Mouse (Mus musculus): ENCODE data around the gene Gm12216. TPM values are rescaled to one million over a fixed set of nuclear protein-coding genes. Genes with fewer than 3 reads are reported as not detected.
"Not testable (repeated sequence)": the region's sequence is repeated elsewhere in the genome, so short reads cannot be mapped to it uniquely, and the experiment has no call there.

The Gm12216 gene
- polyA plus RNA-seq, 1 experiment from 2014 or later: 0.14 TPM

- Histone ChIP-seq H3K4me2 (no peak overlapping the region), H3K4me3 (replicated peaks) (no peak overlapping the region), H3K9me3 (replicated peaks) (no peaks in the 10 kb centered on the region), H3K27me3 (no peaks in the 10 kb centered on the region), H3K9ac (no peak overlapping the region), H3K27ac (no peak overlapping the region), H3K36me3 (0 out of 2 replicates have a peak, but pooled peaks cover 5% of the 10 kb centered on the region), H3K4me1 (replicated peaks) (no peaks in the 10 kb centered on the region)
- DNase-seq (no peak), ATAC-seq (ENCODE audit: low read depth) (no peak)
- WGBS (ENCODE audit: insufficient replicate concordance): 73% methylated on average over 2 of the region's 2 CpGs
Observed at GRCm38 (mm10) chr11:53871786-53872507, 12.9 kb upstream of the Gm12216 start.

- Histone ChIP-seq H3K4me3 (replicated peaks) (no peak overlapping the region), H3K9me3 (replicated peaks) (no peaks in the 10 kb centered on the region), H3K27me3 (no peaks in the 10 kb centered on the region), H3K9ac (no peak overlapping the region), H3K4me2 (no peak overlapping the region), H3K4me1 (replicated peaks) (no peaks in the 10 kb centered on the region), H3K36me3 (0 out of 2 replicates have a peak, but pooled peaks cover 5% of the 10 kb centered on the region), H3K27ac (no peak overlapping the region)
- DNase-seq (no peak), ATAC-seq (ENCODE audit: low read depth) (no peak)
- 75% methylated on average over 5 of the region's 5 CpGs for WGBS (ENCODE audit: insufficient replicate concordance)
Observed at GRCm38 (mm10) chr11:53869172-53869571, 10.1 kb upstream of the Gm12216 start.

DNA sequence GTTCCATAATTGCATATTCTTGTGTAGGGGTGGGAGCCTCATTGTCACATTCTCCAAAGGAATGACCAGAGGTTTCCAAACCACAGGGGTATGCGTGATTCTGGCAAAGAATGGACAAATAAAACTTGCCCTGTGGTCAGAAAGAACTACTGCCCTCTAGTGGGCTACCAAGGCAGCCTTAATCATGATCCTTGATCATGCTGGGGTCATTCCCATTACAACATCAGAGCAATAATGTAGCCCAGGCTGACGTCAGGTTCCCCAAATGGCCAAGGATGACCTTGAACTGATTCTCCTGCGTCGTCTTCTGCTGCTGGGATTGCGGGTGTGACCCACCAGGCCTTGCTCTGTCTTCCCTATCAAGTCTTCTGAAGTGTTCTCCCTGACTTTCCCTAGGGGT lies 9.3 kb upstream of the Gm12216 start:
- not testable (repeated sequence) for H3K4me1 ChIP-seq (replicated peaks); H3K9me3 ChIP-seq (replicated peaks); H3K4me3 ChIP-seq (replicated peaks); H3K4me2 ChIP-seq; H3K27me3 ChIP-seq; ATAC-seq (ENCODE audit: low read depth); H3K27ac ChIP-seq; H3K36me3 ChIP-seq; DNase-seq; H3K9ac ChIP-seq
- 34% methylated on average over 5 of the region's 5 CpGs for WGBS (ENCODE audit: insufficient replicate concordance)

- H3K27ac ChIP-seq; H3K27me3 ChIP-seq; H3K9me3 ChIP-seq (replicated peaks); DNase-seq; H3K9ac ChIP-seq; ATAC-seq (ENCODE audit: low read depth); H3K4me3 ChIP-seq (replicated peaks); H3K4me2 ChIP-seq; H3K4me1 ChIP-seq (replicated peaks); H3K36me3 ChIP-seq: not testable (repeated sequence)
- 62% methylated on average over 2 of the region's 4 CpGs for WGBS (ENCODE audit: insufficient replicate concordance)
Observed at GRCm38 (mm10) chr11:53864724-53865310, 5.8 kb upstream of the Gm12216 start.

DNA sequence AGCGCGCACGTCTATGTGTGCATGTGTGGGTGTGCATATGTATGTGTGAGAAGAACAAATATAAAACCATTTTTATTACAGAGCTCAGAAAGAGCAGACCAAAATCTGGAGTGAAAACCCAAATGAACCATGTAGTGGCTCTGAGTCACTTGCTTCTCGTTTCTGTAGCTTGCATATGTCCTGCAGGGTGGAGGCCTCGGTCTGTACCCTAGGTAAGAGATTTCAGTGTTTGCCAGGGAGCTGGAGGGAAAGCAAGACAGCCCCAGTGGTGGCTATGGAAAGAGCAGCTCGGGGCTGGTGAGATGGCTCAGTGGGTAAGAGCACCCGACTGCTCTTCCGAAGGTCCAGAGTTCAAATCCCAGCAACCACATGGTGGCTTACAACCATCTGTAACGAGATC lies 1.9 kb upstream of the Gm12216 start:
- H3K4me2 ChIP-seq; H3K9me3 ChIP-seq (replicated peaks); ATAC-seq (ENCODE audit: low read depth); H3K9ac ChIP-seq; H3K27ac ChIP-seq; H3K4me3 ChIP-seq (replicated peaks); H3K36me3 ChIP-seq; DNase-seq; H3K27me3 ChIP-seq: not testable (repeated sequence)
- peaks cover 13% of the 10 kb centered on the region; the same call in 1 of the 2 replicates for H3K4me1 ChIP-seq (replicated peaks)
- 73% methylated on average over 8 of the region's 9 CpGs for WGBS (ENCODE audit: insufficient replicate concordance)

DNA sequence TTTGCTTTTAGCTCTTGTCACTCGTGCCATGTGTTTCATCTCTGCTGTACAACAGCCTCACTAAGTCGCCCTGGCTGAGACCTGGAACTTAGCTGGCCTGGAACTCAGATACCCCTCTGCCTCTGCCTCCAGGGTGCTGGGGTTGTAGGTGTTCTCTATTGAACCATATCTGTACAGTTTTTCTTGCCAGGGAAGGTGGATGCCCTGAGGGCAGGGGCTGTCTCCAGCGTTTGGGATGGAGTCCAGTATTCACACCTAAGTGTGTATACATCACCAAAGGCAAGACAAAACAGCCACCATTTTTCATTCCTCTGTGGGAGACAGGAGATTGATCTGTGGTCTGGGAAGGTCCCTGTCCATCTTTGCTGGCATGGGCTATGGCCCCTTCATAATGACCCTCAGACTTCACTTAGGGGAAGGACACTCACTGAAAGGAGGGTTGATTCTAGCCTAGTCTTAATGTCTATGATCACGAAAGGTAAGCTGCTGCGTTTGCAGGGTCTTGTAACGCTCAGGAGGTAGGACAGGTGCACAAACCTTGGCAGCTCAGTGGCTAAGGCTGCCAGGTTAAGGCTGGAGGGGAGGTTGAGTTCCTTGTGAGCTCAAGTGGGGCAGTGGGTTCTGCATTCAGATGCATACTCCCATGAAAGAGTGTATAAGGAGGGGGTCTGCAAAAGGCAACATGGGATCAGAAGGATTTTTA lies 847 bp downstream of the Gm12216 start:
- DNase-seq (no peak), ATAC-seq (ENCODE audit: low read depth) (no peak)
- H3K4me1 ChIP-seq (replicated peaks): peaks cover 13% of the 10 kb centered on the region; the same call in 1 of the 2 replicates
- 68% methylated on average over 6 of the region's 6 CpGs for WGBS (ENCODE audit: insufficient replicate concordance)
- H3K27ac ChIP-seq: no peak overlapping the region
- 0 out of 2 replicates have a peak, but pooled peaks cover 2% of the 10 kb centered on the region for H3K27me3 ChIP-seq
- H3K9me3 ChIP-seq (replicated peaks): no peaks in the 10 kb centered on the region
- H3K9ac ChIP-seq: no peak overlapping the region
- peak overlapping the region; percentile 64; the same call in 1 of the 2 replicates for H3K4me3 ChIP-seq (replicated peaks)
- H3K36me3 ChIP-seq: no peaks in the 10 kb centered on the region
- peak overlapping the region; percentile 78 for H3K4me2 ChIP-seq

- H3K4me3 ChIP-seq (replicated peaks): no peak overlapping the region
- H3K36me3 ChIP-seq: no peaks in the 10 kb centered on the region
- no peak overlapping the region for H3K9ac ChIP-seq
- no peak overlapping the region for H3K4me2 ChIP-seq
- peaks cover 9% of the 10 kb centered on the region; the same call in 1 of the 2 replicates for H3K4me1 ChIP-seq (replicated peaks)
- no peaks in the 10 kb centered on the region for H3K9me3 ChIP-seq (replicated peaks)
- WGBS (ENCODE audit: insufficient replicate concordance): 48% methylated on average over 5 of the region's 5 CpGs
- no peak overlapping the region for H3K27ac ChIP-seq
- H3K27me3 ChIP-seq: 0 out of 2 replicates have a peak, but pooled peaks cover 2% of the 10 kb centered on the region
- ATAC-seq (ENCODE audit: low read depth) (no peak), DNase-seq (no peak)
Observed at GRCm38 (mm10) chr11:53853665-53854064, 5.4 kb downstream of the Gm12216 start.

GRCm38 (mm10) chr11:53851795-53852194 lies 7.3 kb downstream of the Gm12216 start:
- Histone ChIP-seq H3K4me1 (replicated peaks) (no peaks in the 10 kb centered on the region; the same call in 1 of the 2 replicates), H3K9me3 (replicated peaks) (no peaks in the 10 kb centered on the region), H3K27ac (no peak overlapping the region), H3K4me2 (no peak overlapping the region), H3K36me3 (no peaks in the 10 kb centered on the region), H3K9ac (no peak overlapping the region), H3K4me3 (replicated peaks) (no peak overlapping the region), H3K27me3 (no peaks in the 10 kb centered on the region)
- DNase-seq (peak; percentile 8), ATAC-seq (ENCODE audit: low read depth) (no peak)
- 17% methylated on average over 5 of the region's 5 CpGs for WGBS (ENCODE audit: insufficient replicate concordance)

GRCm38 (mm10) chr11:53849588-53850320 lies 9.3 kb downstream of the Gm12216 start:
- no peaks in the 10 kb centered on the region for H3K36me3 ChIP-seq
- no peak overlapping the region for H3K4me3 ChIP-seq (replicated peaks)
- no peak for ATAC-seq (ENCODE audit: low read depth)

DNA sequence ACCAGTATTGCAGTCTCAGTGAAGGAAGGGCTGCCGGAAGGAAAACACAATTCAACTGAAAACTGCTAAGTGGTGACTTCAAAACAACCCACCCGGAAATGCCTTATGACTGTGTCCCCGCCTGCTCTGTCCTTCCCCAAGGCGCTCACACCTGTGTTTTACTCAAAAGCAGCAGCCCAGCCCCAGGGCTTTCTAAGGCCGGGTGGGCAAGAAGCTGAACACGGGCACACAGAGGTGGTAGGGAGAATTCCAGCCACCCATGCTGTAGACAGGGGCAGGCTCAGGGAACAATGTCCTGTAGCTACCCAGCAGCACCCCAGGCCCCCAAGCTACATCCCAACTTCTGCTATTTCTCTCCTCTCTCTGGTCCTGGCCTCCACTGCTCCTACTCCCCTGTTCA lies 13.4 kb downstream of the Gm12216 start:
- no peaks in the 10 kb centered on the region for H3K36me3 ChIP-seq
- H3K9me3 ChIP-seq (replicated peaks): no peaks in the 10 kb centered on the region
- ATAC-seq (ENCODE audit: low read depth): no peak
- H3K27ac ChIP-seq: no peak overlapping the region
- H3K4me1 ChIP-seq (replicated peaks): peaks cover 4% of the 10 kb centered on the region; the same call in 1 of the 2 replicates
- no peak overlapping the region for H3K4me2 ChIP-seq
- 69% methylated on average over 6 of the region's 6 CpGs for WGBS (ENCODE audit: insufficient replicate concordance)
- DNase-seq: no peak
- no peak overlapping the region for H3K4me3 ChIP-seq (replicated peaks)
- no peak overlapping the region for H3K9ac ChIP-seq
- no peaks in the 10 kb centered on the region for H3K27me3 ChIP-seq

More at GRCm38 (mm10) chr11:53849588-53850320, 9.3 kb downstream of the Gm12216 start:
- DNase-seq: peak; percentile 41
- Histone ChIP-seq H3K27ac (no peak overlapping the region), H3K4me2 (no peak overlapping the region), H3K27me3 (no peaks in the 10 kb centered on the region), H3K4me1 (replicated peaks) (no peaks in the 10 kb centered on the region; the same call in 1 of the 2 replicates), H3K9ac (no peak overlapping the region), H3K9me3 (replicated peaks) (no peaks in the 10 kb centered on the region)
- 27% methylated on average over 9 of the region's 9 CpGs for WGBS (ENCODE audit: insufficient replicate concordance)

DNA sequence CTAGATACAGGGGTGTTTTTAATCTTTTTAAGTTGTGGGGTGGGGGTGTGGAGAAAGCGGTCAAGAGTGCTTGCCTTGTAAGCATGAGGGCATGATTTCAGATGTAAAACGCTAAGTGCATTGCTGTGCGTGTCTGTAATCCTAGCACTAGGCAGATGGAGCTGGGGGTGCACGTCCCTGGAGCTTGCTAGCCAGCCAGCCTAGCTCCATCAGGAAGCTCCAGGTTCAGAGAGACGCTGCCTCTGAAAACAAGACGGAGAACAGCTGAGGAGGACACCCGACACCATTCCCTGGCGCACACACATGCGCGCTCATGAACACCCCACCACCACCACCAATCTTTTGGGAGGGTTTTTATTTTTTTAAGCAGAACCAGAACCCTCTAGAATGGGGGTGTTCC lies 15.9 kb downstream of the Gm12216 start:
- Histone ChIP-seq H3K36me3 (no peaks in the 10 kb centered on the region), H3K4me3 (replicated peaks) (no peak overlapping the region), H3K9me3 (replicated peaks) (no peaks in the 10 kb centered on the region), H3K4me2 (no peak overlapping the region), H3K27ac (no peak overlapping the region), H3K27me3 (no peaks in the 10 kb centered on the region), H3K4me1 (replicated peaks) (peaks cover 4% of the 10 kb centered on the region; the same call in 1 of the 2 replicates), H3K9ac (no peak overlapping the region)
- 71% methylated on average over 10 of the region's 10 CpGs for WGBS (ENCODE audit: insufficient replicate concordance)
- ATAC-seq (ENCODE audit: low read depth) (no peak), DNase-seq (no peak)
